15 mouse cellular contexts compared by ENCODE assay signal in the genomic region with DNA sequence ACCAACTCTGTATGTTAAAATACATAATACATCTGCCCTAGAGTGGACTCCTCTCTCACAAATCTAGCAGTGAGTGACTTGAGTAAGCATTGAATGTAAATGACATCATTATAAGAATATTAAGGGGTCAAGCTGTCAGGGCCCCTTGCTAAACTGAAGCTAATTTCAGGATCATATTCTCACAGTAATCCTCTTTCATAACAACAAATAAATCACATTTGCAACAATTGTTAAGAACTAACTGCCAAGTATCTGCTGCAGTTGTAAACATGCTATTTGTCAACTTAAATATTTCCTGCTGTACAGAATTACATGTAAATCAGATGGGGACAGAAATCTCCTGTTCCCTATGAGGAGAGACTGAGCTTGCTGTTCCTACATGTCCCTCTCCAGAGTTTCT.
"Had no signal": no experiment of that assay in that cellular context is flagged by ENCODE, and none has a peak within 500 bp of the region (broad histone marks: within the 10 kb centered on the region; RNA-seq: fewer than 3 reads in every experiment).

No protein-coding gene starts in this region.

- H3K4me3 ChIP-seq: liver, embryonic 12.5 days; midbrain, embryonic 10.5 days; midbrain, embryonic 13.5 days; midbrain, embryonic 15.5 days; neural tube, embryonic 12.5 days; stomach, embryonic 15.5 days had no signal

- H3K36me3 ChIP-seq: liver, embryonic 12.5 days; midbrain, embryonic 10.5 days; midbrain, embryonic 13.5 days; midbrain, embryonic 15.5 days; neural tube, embryonic 12.5 days; stomach, embryonic 15.5 days had no signal

- H3K4me1 ChIP-seq: liver, embryonic 12.5 days; midbrain, embryonic 10.5 days; midbrain, embryonic 13.5 days; midbrain, embryonic 15.5 days; neural tube, embryonic 12.5 days; stomach, embryonic 15.5 days had no signal

- H3K4me2 ChIP-seq: liver, embryonic 12.5 days; midbrain, embryonic 13.5 days; midbrain, embryonic 15.5 days; neural tube, embryonic 12.5 days; stomach, embryonic 15.5 days had no signal

- H3K9ac ChIP-seq: liver, embryonic 12.5 days; liver, embryonic 14.5 days; midbrain, embryonic 13.5 days; midbrain, embryonic 15.5 days; neural tube, embryonic 12.5 days; stomach, embryonic 15.5 days had no signal

- H3K27me3 ChIP-seq: liver, embryonic 12.5 days; midbrain, embryonic 13.5 days; midbrain, embryonic 15.5 days; neural tube, embryonic 12.5 days; stomach, embryonic 15.5 days had no signal

- ATAC-seq: liver, embryonic 12.5 days; midbrain, embryonic 13.5 days; midbrain, embryonic 15.5 days had no signal

- DNase-seq: lung, adult 2 months; lung, postnatal 14 days; lung, postnatal 4 days; right cerebral cortex, postnatal 14 days; thymus, adult 2 months; thymus, postnatal 25 days; thymus, postnatal 4 days had no signal

- H3K27ac ChIP-seq: liver, embryonic 12.5 days; liver, embryonic 14.5 days; midbrain, embryonic 10.5 days; midbrain, embryonic 13.5 days; midbrain, embryonic 15.5 days; neural tube, embryonic 12.5 days; stomach, embryonic 15.5 days; stomach, postnatal 0 days had no signal

- H3K9me3 ChIP-seq: liver, embryonic 12.5 days; midbrain, embryonic 10.5 days; midbrain, embryonic 15.5 days; neural tube, embryonic 12.5 days; stomach, embryonic 15.5 days had no signal
